Mouse (Mus musculus): Measurements from ENCODE around the gene Rnf130. TPM values are rescaled to one million over a fixed set of nuclear protein-coding genes. Genes with fewer than 3 reads are reported as not detected.

Rnf130 gene
- polyA plus RNA-seq, 1 experiment from 2014 or later = 75.0 TPM

DNA sequence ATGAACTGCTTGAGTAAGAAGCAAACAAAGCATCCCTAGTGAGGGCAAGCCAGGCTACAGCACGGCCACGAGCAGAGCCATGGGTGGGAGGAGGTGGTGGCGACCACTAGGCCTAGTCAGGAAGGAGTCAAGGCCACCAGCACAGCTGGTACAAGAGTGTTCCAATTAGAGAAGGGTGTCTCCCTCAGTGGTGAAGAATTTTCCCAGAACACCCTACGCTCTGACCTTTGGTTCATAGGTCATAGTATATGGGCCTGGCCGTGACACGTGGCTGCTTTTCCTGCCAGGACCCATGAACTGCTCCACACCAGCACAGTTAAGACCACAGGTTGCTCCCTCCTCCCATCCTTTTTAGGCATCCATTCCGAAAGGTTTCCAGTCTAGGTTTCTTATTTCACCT, 114.4 kb downstream of the Rnf130 start:
- H3K36me3 ChIP-seq (replicated peaks; ENCODE audit: insufficient read depth, low read length) = peaks cover 58% of the 10 kb centered on the region
- peak overlapping the region; percentile 52 for H3K4me2 ChIP-seq (ENCODE audit: low read depth, low read length)
- H3K9me3 ChIP-seq (ENCODE audit: low read length) = no peaks in the 10 kb centered on the region
- DNase-seq (peak; percentile 53), ATAC-seq (peak; percentile 89)
- TF ChIP-seq EP300 (IDR thresholded peaks at IDR 0.05; ENCODE audit: low read depth) (peak; percentile 34; the same call in 1 of the 2 replicates), CTCF (IDR thresholded peaks at IDR 0.05; ENCODE audit: low read depth) (no peak)
- 0 out of 2 replicates have a peak overlapping the region, but pooled peaks have one; percentile 10 for H3K4me3 ChIP-seq (ENCODE audit: low read depth, low read length)
- no peaks in the 10 kb centered on the region for H3K27me3 ChIP-seq (ENCODE audit: insufficient read depth, low read length)
- H3K27ac ChIP-seq (ENCODE audit: low read depth) = peak overlapping the region; percentile 79
- 61% methylated on average over 7 of the region's 7 CpGs for WGBS (ENCODE audit: insufficient replicate concordance)
- H3K9ac ChIP-seq (replicated peaks) = peak overlapping the region; percentile 54
- H3K4me1 ChIP-seq (ENCODE audit: insufficient read depth) = peaks cover 5% of the 10 kb centered on the region

DNA sequence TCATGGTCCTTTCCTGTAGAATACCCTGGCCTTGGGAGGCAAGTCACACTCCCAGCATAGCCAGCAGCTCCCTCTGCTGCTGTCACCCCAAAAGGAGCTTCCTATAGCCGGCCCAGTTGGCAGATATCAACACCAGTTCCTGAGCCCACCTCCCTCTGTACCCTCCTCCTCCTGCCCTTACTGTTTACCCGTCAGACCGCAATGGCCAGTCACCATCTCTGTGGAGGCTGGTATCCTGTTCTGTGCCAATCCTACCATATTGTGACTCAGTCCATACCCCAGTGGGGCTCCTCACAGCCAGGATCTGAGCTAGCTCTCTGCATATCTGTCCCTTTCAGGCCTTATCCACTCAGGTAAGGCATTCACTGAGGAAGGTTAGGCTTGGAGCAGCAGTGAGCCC, 120.4 kb downstream of the Rnf130 start:
- no peak for TF ChIP-seq CTCF (IDR thresholded peaks at IDR 0.05; ENCODE audit: low read depth)
- no peak for TF ChIP-seq EP300 (IDR thresholded peaks at IDR 0.05; ENCODE audit: low read depth)
- Histone ChIP-seq H3K4me2 (ENCODE audit: low read depth, low read length) (no peak overlapping the region), H3K27me3 (ENCODE audit: insufficient read depth, low read length) (no peaks in the 10 kb centered on the region), H3K9me3 (ENCODE audit: low read length) (no peaks in the 10 kb centered on the region), H3K36me3 (replicated peaks; ENCODE audit: insufficient read depth, low read length) (peaks cover 77% of the 10 kb centered on the region), H3K4me3 (ENCODE audit: low read depth, low read length) (no peak overlapping the region), H3K9ac (replicated peaks) (no peak overlapping the region), H3K27ac (ENCODE audit: low read depth) (no peak overlapping the region), H3K4me1 (ENCODE audit: insufficient read depth) (peaks cover 8% of the 10 kb centered on the region)
- DNase-seq (no peak), ATAC-seq (no peak)
- WGBS (ENCODE audit: insufficient replicate concordance) = 91% methylated on average over 3 of the region's 3 CpGs

DNA sequence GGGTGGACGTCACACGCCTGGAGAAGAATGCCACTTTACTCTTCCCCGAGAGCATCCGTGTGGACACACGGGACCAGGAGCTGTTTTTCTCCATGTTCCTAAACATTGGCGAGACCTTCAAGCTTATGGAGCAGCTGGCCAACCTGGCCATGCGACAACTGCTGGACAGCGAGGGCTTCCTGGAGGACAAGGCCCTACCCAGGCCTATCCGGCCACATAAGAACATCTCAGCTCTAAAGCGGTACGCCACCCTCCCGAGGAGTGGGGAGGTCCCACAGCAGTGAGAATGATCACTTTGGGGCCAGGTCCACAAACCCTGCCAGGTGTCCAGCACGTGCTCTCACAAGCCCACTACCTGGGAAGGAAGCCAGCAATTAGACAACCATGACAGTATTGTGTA, 121.0 kb downstream of the Rnf130 start:
- no peaks in the 10 kb centered on the region for H3K27me3 ChIP-seq (ENCODE audit: insufficient read depth, low read length)
- 92% methylated on average over 13 of the region's 13 CpGs for WGBS (ENCODE audit: insufficient replicate concordance)
- no peaks in the 10 kb centered on the region for H3K9me3 ChIP-seq (ENCODE audit: low read length)
- H3K4me1 ChIP-seq (ENCODE audit: insufficient read depth) = peaks cover 8% of the 10 kb centered on the region
- no peak overlapping the region for H3K27ac ChIP-seq (ENCODE audit: low read depth)
- no peak overlapping the region for H3K4me2 ChIP-seq (ENCODE audit: low read depth, low read length)
- no peak for ATAC-seq
- peaks cover 76% of the 10 kb centered on the region for H3K36me3 ChIP-seq (replicated peaks; ENCODE audit: insufficient read depth, low read length)
- TF ChIP-seq EP300 (IDR thresholded peaks at IDR 0.05; ENCODE audit: low read depth) (no peak), CTCF (IDR thresholded peaks at IDR 0.05; ENCODE audit: low read depth) (no peak)
- H3K4me3 ChIP-seq (ENCODE audit: low read depth, low read length) = no peak overlapping the region
- H3K9ac ChIP-seq (replicated peaks) = no peak overlapping the region
- no peak for DNase-seq

DNA sequence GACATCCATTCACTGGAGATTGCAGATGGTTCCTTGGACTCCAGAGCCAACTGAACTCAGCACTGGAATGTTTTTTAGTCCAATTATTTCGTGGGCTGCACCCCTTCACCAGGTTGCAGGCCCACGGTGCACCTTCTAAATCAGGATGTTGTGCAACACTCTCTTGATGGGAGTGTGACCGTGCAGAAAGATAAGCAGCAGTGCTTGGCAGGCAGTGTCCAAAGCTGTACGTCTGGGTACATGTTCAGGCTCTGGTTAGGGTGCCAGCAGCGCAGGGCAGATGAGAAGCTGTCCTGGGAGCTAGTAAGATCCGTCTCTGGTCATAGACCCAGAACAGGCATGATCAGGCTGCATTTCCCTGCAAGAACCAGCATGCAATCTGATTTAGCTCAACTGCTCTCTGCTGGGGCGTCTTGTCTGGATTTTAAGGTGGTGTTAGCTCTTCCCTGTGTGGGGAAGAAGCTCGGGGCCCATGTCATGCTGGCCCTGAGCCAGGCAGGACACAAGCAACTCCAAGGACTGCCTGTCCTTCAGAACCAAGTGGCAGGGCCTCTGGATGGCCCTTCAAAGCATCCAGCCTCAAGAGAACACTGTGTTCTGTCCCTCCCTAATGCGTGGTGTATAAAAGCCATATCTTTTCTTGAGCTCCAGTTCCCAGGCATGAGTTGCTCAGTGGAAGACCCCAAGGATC, 122.3 kb downstream of the Rnf130 start:
- Histone ChIP-seq H3K4me2 (ENCODE audit: low read depth, low read length) (no peak overlapping the region), H3K4me3 (ENCODE audit: low read depth, low read length) (no peak overlapping the region), H3K27me3 (ENCODE audit: insufficient read depth, low read length) (no peaks in the 10 kb centered on the region), H3K27ac (ENCODE audit: low read depth) (no peak overlapping the region), H3K9ac (replicated peaks) (peak overlapping the region; percentile 16; the same call in 1 of the 2 replicates), H3K4me1 (ENCODE audit: insufficient read depth) (peaks cover 8% of the 10 kb centered on the region), H3K36me3 (replicated peaks; ENCODE audit: insufficient read depth, low read length) (peaks cover 78% of the 10 kb centered on the region), H3K9me3 (ENCODE audit: low read length) (no peaks in the 10 kb centered on the region)
- ATAC-seq (no peak), DNase-seq (no peak)
- WGBS (ENCODE audit: insufficient replicate concordance) = 46% methylated on average over 9 of the region's 9 CpGs
- TF ChIP-seq EP300 (IDR thresholded peaks at IDR 0.05; ENCODE audit: low read depth) (no peak), CTCF (IDR thresholded peaks at IDR 0.05; ENCODE audit: low read depth) (no peak)

DNA sequence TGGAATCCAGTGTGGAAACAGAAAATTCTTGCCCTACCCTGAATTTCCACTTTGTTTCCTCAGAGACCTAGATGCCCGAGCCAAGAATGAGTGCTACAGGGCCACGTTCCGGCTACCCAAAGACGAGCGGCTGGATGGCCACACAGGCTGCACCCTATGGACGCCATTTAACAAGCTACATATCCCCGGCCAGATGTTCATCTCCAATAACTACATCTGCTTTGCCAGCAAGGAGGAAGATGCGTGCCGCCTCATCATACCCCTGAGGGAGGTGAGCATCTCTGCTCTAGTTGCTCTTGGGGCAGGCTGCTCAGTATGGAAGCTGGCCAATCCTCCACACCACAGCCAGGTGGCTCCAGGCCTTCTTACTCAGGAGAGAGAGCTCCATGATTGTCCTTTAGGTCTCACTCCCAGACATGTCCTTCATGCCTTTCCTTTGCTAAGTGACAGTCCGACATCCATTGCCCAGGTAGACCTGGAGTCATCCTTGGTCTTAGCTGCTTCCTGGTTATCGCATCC, 122.9 kb downstream of the Rnf130 start:
- Histone ChIP-seq H3K4me1 (ENCODE audit: insufficient read depth) (peaks cover 8% of the 10 kb centered on the region), H3K4me2 (ENCODE audit: low read depth, low read length) (no peak overlapping the region), H3K4me3 (ENCODE audit: low read depth, low read length) (no peak overlapping the region), H3K9ac (replicated peaks) (no peak overlapping the region), H3K27me3 (ENCODE audit: insufficient read depth, low read length) (no peaks in the 10 kb centered on the region), H3K9me3 (ENCODE audit: low read length) (no peaks in the 10 kb centered on the region), H3K27ac (ENCODE audit: low read depth) (no peak overlapping the region), H3K36me3 (replicated peaks; ENCODE audit: insufficient read depth, low read length) (peaks cover 78% of the 10 kb centered on the region)
- DNase-seq = no peak
- ATAC-seq = no peak
- TF ChIP-seq EP300 (IDR thresholded peaks at IDR 0.05; ENCODE audit: low read depth) (no peak), CTCF (IDR thresholded peaks at IDR 0.05; ENCODE audit: low read depth) (no peak)
- WGBS (ENCODE audit: insufficient replicate concordance) = 92% methylated on average over 11 of the region's 11 CpGs

DNA sequence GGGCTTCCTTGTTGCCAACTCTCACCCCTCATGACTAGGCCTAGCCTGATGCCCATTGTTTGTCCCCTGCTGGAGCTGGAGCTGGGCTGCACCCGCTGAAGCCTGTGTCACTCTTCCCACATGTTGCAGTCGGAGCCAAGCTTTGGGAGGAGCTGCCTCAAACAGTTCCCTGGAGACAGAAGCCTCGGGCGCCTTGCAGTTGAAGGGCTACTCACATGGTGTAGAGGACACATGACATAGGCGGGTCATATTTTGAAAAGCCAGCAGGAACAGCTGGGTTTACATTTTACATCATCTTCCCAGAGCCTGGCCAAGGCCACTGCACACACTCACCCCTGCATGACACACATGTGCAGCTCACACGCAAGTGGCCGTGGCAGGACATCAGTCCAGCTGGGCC, 124.1 kb downstream of the Rnf130 start:
- Histone ChIP-seq H3K9ac (replicated peaks) (no peak overlapping the region), H3K4me3 (ENCODE audit: low read depth, low read length) (no peak overlapping the region), H3K36me3 (replicated peaks; ENCODE audit: insufficient read depth, low read length) (peaks cover 79% of the 10 kb centered on the region), H3K4me2 (ENCODE audit: low read depth, low read length) (no peak overlapping the region), H3K27me3 (ENCODE audit: insufficient read depth, low read length) (no peaks in the 10 kb centered on the region), H3K9me3 (ENCODE audit: low read length) (no peaks in the 10 kb centered on the region), H3K27ac (ENCODE audit: low read depth) (peak overlapping the region; percentile 51; the same call in 1 of the 2 replicates), H3K4me1 (ENCODE audit: insufficient read depth) (peaks cover 8% of the 10 kb centered on the region)
- 83% methylated on average over 7 of the region's 7 CpGs for WGBS (ENCODE audit: insufficient replicate concordance)
- TF ChIP-seq CTCF (IDR thresholded peaks at IDR 0.05; ENCODE audit: low read depth) = no peak
- no peak for TF ChIP-seq EP300 (IDR thresholded peaks at IDR 0.05; ENCODE audit: low read depth)
- DNase-seq = no peak
- ATAC-seq = peak; percentile 19; the same call in 1 of the 2 replicates

Measured in liver, postnatal 0 days (tissue).